Mouse (Mus musculus): ENCODE measurements around the gene Slc41a2. TPM values are rescaled to one million over a fixed set of nuclear protein-coding genes. Genes with fewer than 3 reads are reported as not detected.

Slc41a2 gene
- polyA plus RNA-seq, 1 experiment from 2014 or later: not detected

GRCm38 (mm10) chr10:83201525-83201924 lies 136.2 kb downstream of the Slc41a2 start:
- Histone ChIP-seq H3K9me3 (replicated peaks; ENCODE audit: control insufficient read depth, low read length) (no peaks in the 10 kb centered on the region), H3K4me1 (ENCODE audit: control insufficient read depth, low read depth, low read length) (no peaks in the 10 kb centered on the region), H3K9ac (ENCODE audit: low read depth, low read length) (no peak overlapping the region), H3K27ac (ENCODE audit: low read length) (no peak overlapping the region), H3K4me2 (ENCODE audit: low read depth, low read length) (no peak overlapping the region), H3K27me3 (ENCODE audit: control insufficient read depth, insufficient read depth, low read depth, low read length) (no peaks in the 10 kb centered on the region), H3K36me3 (ENCODE audit: control insufficient read depth, insufficient read depth) (no peaks in the 10 kb centered on the region), H3K4me3 (ENCODE audit: low read depth, low read length) (no peak overlapping the region)
- 59% methylated on average over 7 of the region's 7 CpGs for WGBS (ENCODE audit: insufficient replicate concordance)
- no peak for ATAC-seq (ENCODE audit: low read depth)

DNA sequence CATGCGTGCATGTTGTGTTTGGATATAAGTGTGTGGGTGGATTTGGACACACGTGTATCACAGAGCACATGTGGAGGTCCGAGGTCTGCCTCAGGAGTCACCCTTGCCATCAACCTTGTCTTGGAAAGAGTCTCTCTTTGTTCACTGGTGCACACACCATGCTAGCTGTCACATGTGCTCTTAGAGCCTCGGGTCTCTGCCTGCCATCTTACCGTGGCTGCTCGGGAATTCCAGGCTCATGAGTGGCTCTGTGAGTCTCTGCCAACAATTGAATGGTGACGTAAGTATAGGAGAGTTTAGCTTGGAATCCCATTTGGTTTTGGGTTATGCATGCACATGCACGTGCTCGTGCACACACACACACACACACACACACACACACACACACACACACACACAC lies 138.4 kb downstream of the Slc41a2 start:
- 74% methylated on average over 9 of the region's 9 CpGs for WGBS (ENCODE audit: insufficient replicate concordance)
- Histone ChIP-seq H3K4me1 (ENCODE audit: control insufficient read depth, low read depth, low read length) (no peaks in the 10 kb centered on the region), H3K9ac (ENCODE audit: low read depth, low read length) (no peak overlapping the region), H3K27ac (ENCODE audit: low read length) (no peak overlapping the region), H3K4me3 (ENCODE audit: low read depth, low read length) (no peak overlapping the region), H3K27me3 (ENCODE audit: control insufficient read depth, insufficient read depth, low read depth, low read length) (no peaks in the 10 kb centered on the region), H3K36me3 (ENCODE audit: control insufficient read depth, insufficient read depth) (no peaks in the 10 kb centered on the region), H3K4me2 (ENCODE audit: low read depth, low read length) (no peak overlapping the region), H3K9me3 (replicated peaks; ENCODE audit: control insufficient read depth, low read length) (no peaks in the 10 kb centered on the region)
- no peak for ATAC-seq (ENCODE audit: low read depth)

DNA sequence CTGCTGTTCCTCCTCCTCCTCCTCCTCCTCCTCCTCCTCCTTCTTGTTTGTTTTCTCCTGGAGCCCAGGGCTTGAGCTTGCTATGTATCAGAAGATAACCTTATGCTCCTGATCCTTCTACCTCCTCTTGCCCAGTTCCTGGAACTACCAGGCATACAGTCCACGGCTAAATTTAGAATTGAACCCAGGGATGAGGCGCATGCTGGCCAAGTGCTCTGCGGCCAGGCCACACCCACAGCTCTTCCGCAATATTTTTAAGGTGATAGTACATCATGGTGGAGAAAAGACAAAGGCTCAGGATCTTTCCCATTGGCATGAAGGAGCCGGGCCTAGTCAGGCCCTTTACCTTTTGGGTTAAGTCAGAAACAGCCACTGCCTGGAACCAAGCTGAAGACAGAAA lies 139.0 kb downstream of the Slc41a2 start:
- 42% methylated on average over 5 of the region's 5 CpGs for WGBS (ENCODE audit: insufficient replicate concordance)
- Histone ChIP-seq H3K4me2 (ENCODE audit: low read depth, low read length) (no peak overlapping the region), H3K27me3 (ENCODE audit: control insufficient read depth, insufficient read depth, low read depth, low read length) (no peaks in the 10 kb centered on the region), H3K9me3 (replicated peaks; ENCODE audit: control insufficient read depth, low read length) (no peaks in the 10 kb centered on the region), H3K27ac (ENCODE audit: low read length) (no peak overlapping the region), H3K4me1 (ENCODE audit: control insufficient read depth, low read depth, low read length) (no peaks in the 10 kb centered on the region), H3K9ac (ENCODE audit: low read depth, low read length) (no peak overlapping the region), H3K36me3 (ENCODE audit: control insufficient read depth, insufficient read depth) (no peaks in the 10 kb centered on the region), H3K4me3 (ENCODE audit: low read depth, low read length) (no peak overlapping the region)
- ATAC-seq (ENCODE audit: low read depth): no peak

- Histone ChIP-seq H3K36me3 (ENCODE audit: control insufficient read depth, insufficient read depth) (no peaks in the 10 kb centered on the region), H3K27ac (ENCODE audit: low read length) (no peak overlapping the region), H3K4me2 (ENCODE audit: low read depth, low read length) (no peak overlapping the region), H3K9me3 (replicated peaks; ENCODE audit: control insufficient read depth, low read length) (no peaks in the 10 kb centered on the region), H3K4me3 (ENCODE audit: low read depth, low read length) (no peak overlapping the region), H3K4me1 (ENCODE audit: control insufficient read depth, low read depth, low read length) (no peaks in the 10 kb centered on the region), H3K27me3 (ENCODE audit: control insufficient read depth, insufficient read depth, low read depth, low read length) (no peaks in the 10 kb centered on the region), H3K9ac (ENCODE audit: low read depth, low read length) (no peak overlapping the region)
- WGBS (ENCODE audit: insufficient replicate concordance): 42% methylated on average over 11 of the region's 11 CpGs
- ATAC-seq (ENCODE audit: low read depth): no peak
Observed at GRCm38 (mm10) chr10:83197690-83198336, 139.9 kb downstream of the Slc41a2 start.

- Histone ChIP-seq H3K4me3 (ENCODE audit: low read depth, low read length) (no peak overlapping the region), H3K9me3 (replicated peaks; ENCODE audit: control insufficient read depth, low read length) (no peaks in the 10 kb centered on the region), H3K27me3 (ENCODE audit: control insufficient read depth, insufficient read depth, low read depth, low read length) (no peaks in the 10 kb centered on the region), H3K4me1 (ENCODE audit: control insufficient read depth, low read depth, low read length) (no peaks in the 10 kb centered on the region; the same call in 1 of the 2 replicates), H3K4me2 (ENCODE audit: low read depth, low read length) (no peak overlapping the region), H3K27ac (ENCODE audit: low read length) (no peak overlapping the region), H3K36me3 (ENCODE audit: control insufficient read depth, insufficient read depth) (no peaks in the 10 kb centered on the region), H3K9ac (ENCODE audit: low read depth, low read length) (no peak overlapping the region)
- 62% methylated on average over 6 of the region's 6 CpGs for WGBS (ENCODE audit: insufficient replicate concordance)
- ATAC-seq (ENCODE audit: low read depth): no peak
Observed at GRCm38 (mm10) chr10:83191982-83192381, 145.7 kb downstream of the Slc41a2 start.

- ATAC-seq (ENCODE audit: low read depth): no peak
- H3K9me3 ChIP-seq (replicated peaks; ENCODE audit: control insufficient read depth, low read length): no peaks in the 10 kb centered on the region
- no peak overlapping the region for H3K27ac ChIP-seq (ENCODE audit: low read length)
- no peaks in the 10 kb centered on the region for H3K27me3 ChIP-seq (ENCODE audit: control insufficient read depth, insufficient read depth, low read depth, low read length)
- H3K4me3 ChIP-seq (ENCODE audit: low read depth, low read length): no peak overlapping the region
- no peak overlapping the region for H3K9ac ChIP-seq (ENCODE audit: low read depth, low read length)
- H3K4me1 ChIP-seq (ENCODE audit: control insufficient read depth, low read depth, low read length): no peaks in the 10 kb centered on the region; the same call in 1 of the 2 replicates
- WGBS (ENCODE audit: insufficient replicate concordance): 89% methylated on average over 17 of the region's 17 CpGs
- no peak overlapping the region for H3K4me2 ChIP-seq (ENCODE audit: low read depth, low read length)
- H3K36me3 ChIP-seq (ENCODE audit: control insufficient read depth, insufficient read depth): no peaks in the 10 kb centered on the region
Observed at GRCm38 (mm10) chr10:83191476-83191875, 146.2 kb downstream of the Slc41a2 start.

GRCm38 (mm10) chr10:83189071-83189470 lies 148.6 kb downstream of the Slc41a2 start:
- 87% methylated on average over 5 of the region's 5 CpGs for WGBS (ENCODE audit: insufficient replicate concordance)
- ATAC-seq (ENCODE audit: low read depth): no peak
- Histone ChIP-seq H3K36me3 (ENCODE audit: control insufficient read depth, insufficient read depth) (no peaks in the 10 kb centered on the region), H3K27ac (ENCODE audit: low read length) (no peak overlapping the region), H3K4me3 (ENCODE audit: low read depth, low read length) (no peak overlapping the region), H3K9ac (ENCODE audit: low read depth, low read length) (no peak overlapping the region), H3K27me3 (ENCODE audit: control insufficient read depth, insufficient read depth, low read depth, low read length) (no peaks in the 10 kb centered on the region), H3K9me3 (replicated peaks; ENCODE audit: control insufficient read depth, low read length) (no peaks in the 10 kb centered on the region), H3K4me2 (ENCODE audit: low read depth, low read length) (no peak overlapping the region), H3K4me1 (ENCODE audit: control insufficient read depth, low read depth, low read length) (no peaks in the 10 kb centered on the region; the same call in 1 of the 2 replicates)

DNA sequence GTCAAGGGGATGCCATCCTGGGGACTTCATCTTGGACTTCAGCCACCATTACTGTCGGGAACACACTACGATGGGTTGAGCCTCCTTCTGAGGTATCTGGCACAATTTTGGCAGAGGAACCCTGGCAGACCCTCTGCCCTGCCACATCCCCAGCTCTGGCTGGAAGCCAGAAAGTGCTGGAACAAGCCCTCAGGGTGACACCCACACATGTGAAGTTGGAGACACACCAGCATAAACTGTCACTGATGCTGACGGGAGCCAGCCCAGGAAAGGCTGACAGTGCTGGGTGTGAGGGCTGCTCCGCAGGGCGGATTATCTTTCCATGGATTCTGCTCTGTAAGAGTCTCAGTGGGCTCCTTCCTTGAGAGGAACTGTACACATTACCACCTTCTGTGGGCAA lies 150.7 kb downstream of the Slc41a2 start:
- Histone ChIP-seq H3K4me1 (ENCODE audit: control insufficient read depth, low read depth, low read length) (peaks cover 3% of the 10 kb centered on the region), H3K27me3 (ENCODE audit: control insufficient read depth, insufficient read depth, low read depth, low read length) (no peaks in the 10 kb centered on the region), H3K27ac (ENCODE audit: low read length) (no peak overlapping the region), H3K4me3 (ENCODE audit: low read depth, low read length) (no peak overlapping the region), H3K4me2 (ENCODE audit: low read depth, low read length) (no peak overlapping the region), H3K9me3 (replicated peaks; ENCODE audit: control insufficient read depth, low read length) (no peaks in the 10 kb centered on the region), H3K9ac (ENCODE audit: low read depth, low read length) (no peak overlapping the region), H3K36me3 (ENCODE audit: control insufficient read depth, insufficient read depth) (no peaks in the 10 kb centered on the region)
- WGBS (ENCODE audit: insufficient replicate concordance): 79% methylated on average over 5 of the region's 5 CpGs
- ATAC-seq (ENCODE audit: low read depth): no peak

GRCm38 (mm10) chr10:83186167-83186566 lies 151.5 kb downstream of the Slc41a2 start:
- Histone ChIP-seq H3K9ac (ENCODE audit: low read depth, low read length) (no peak overlapping the region; the same call in 1 of the 2 replicates), H3K4me2 (ENCODE audit: low read depth, low read length) (no peak overlapping the region), H3K27me3 (ENCODE audit: control insufficient read depth, insufficient read depth, low read depth, low read length) (no peaks in the 10 kb centered on the region), H3K4me3 (ENCODE audit: low read depth, low read length) (no peak overlapping the region), H3K27ac (ENCODE audit: low read length) (no peak overlapping the region), H3K4me1 (ENCODE audit: control insufficient read depth, low read depth, low read length) (peaks cover 3% of the 10 kb centered on the region), H3K36me3 (ENCODE audit: control insufficient read depth, insufficient read depth) (no peaks in the 10 kb centered on the region), H3K9me3 (replicated peaks; ENCODE audit: control insufficient read depth, low read length) (no peaks in the 10 kb centered on the region)
- ATAC-seq (ENCODE audit: low read depth): no peak
- WGBS (ENCODE audit: insufficient replicate concordance): 50% methylated on average over 8 of the region's 8 CpGs

All from liver, embryonic 16.5 days (tissue).